Comparison of ENCODE assay signal across 8 mouse cellular contexts in the genomic region with DNA sequence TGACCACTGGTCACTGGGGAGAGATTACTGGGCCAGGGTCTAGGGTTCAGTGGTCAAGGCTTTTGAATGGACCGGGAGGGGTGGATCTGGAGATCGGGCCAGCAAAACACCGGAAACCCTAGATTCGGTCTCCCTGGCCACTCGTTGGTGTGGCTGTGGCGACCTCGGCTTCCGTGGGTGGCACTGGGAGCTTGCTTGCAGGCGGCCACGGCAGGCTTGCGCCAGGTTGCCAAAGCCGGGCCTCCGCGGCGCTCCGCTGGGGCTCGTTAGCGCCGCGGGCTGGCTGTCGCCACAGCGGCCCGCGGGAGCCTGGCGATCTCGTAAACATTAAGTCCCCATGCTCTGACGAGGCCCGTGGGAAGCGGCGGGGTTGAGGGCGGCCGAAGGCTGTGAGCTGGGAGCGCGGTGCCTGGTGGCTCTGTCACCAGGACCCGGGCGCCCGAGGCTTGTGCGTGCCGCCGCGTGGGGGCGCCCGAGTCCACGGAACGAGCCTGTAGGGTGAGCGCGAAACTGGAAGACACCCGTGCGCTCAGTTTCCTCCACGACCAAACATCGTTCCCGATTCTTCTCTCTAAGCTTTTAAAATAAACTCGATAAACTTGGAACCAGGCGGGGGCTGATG. TPM values are rescaled to one million over a fixed set of nuclear protein-coding genes. Genes with fewer than 3 reads are reported as not detected.
DNase-seq lines count a peak whose midpoint lies in the region; ATAC-seq and TF ChIP-seq lines count a peak whose summit lies in the region.

No protein-coding gene starts in this region.

- peaks cover 8% of the 10 kb centered on the region; the same call in 1 of the 2 replicates for H3K4me1 ChIP-seq in hindbrain, embryonic 10.5 days (replicated peaks)
- H3K4me1 ChIP-seq in lung, embryonic 15.5 days: 0 out of 2 replicates have a peak, but pooled peaks cover 7% of the 10 kb centered on the region
- H3K4me1 ChIP-seq in thymus, adult 2 months (replicated peaks; ENCODE audit: control insufficient read depth, insufficient read depth, low read length): peaks cover 4% of the 10 kb centered on the region

- no peaks in the 10 kb centered on the region for H3K9me3 ChIP-seq in hindbrain, embryonic 10.5 days
- no peaks in the 10 kb centered on the region for H3K9me3 ChIP-seq in lung, embryonic 15.5 days

- peak; percentile 97 for ATAC-seq in frontal cortex, adult (ENCODE audit: low TSS enrichment)
- peak; percentile 91 for ATAC-seq in lung, embryonic 15.5 days (ENCODE audit: borderline replicate concordance, extremely low read depth, low FRiP score, low TSS enrichment)

- H3K4me3 ChIP-seq in hindbrain, embryonic 10.5 days: peak overlapping the region; percentile 65
- H3K4me3 ChIP-seq in lung, embryonic 15.5 days: peak overlapping the region; percentile 47
- peak overlapping the region; percentile 42 for H3K4me3 ChIP-seq in thymus, adult 2 months (ENCODE audit: control insufficient read depth, insufficient read depth, low read length)

- H3K4me2 ChIP-seq in lung, embryonic 15.5 days: peak overlapping the region; percentile 95

- peak; percentile 98 for TF ChIP-seq CTCF in thymus, adult 2 months (IDR thresholded peaks at IDR 0.05; ENCODE audit: borderline replicate concordance, control insufficient read depth, extremely low read depth, insufficient read depth, low read length, poor library complexity)

- H3K27ac ChIP-seq in hindbrain, embryonic 10.5 days: peak overlapping the region; percentile 80
- H3K27ac ChIP-seq in lung, embryonic 15.5 days: no peak overlapping the region
- no peak overlapping the region for H3K27ac ChIP-seq in thymus, adult 2 months (ENCODE audit: control insufficient read depth, insufficient read depth, low read length)

- peaks cover 49% of the 10 kb centered on the region for H3K27me3 ChIP-seq in hindbrain, embryonic 10.5 days (ENCODE audit: insufficient read depth, poor library complexity, severe bottlenecking)
- peaks cover 19% of the 10 kb centered on the region; the same call in 1 of the 2 replicates for H3K27me3 ChIP-seq in lung, embryonic 15.5 days
- no peaks in the 10 kb centered on the region for H3K27me3 ChIP-seq in thymus, adult 2 months (ENCODE audit: control insufficient read depth, insufficient read depth, low read length)

- under 1% methylated on average over 54 of the region's 54 CpGs for WGBS in hindbrain, embryonic 10.5 days
- under 1% methylated on average over 54 of the region's 54 CpGs for WGBS in lung, embryonic 15.5 days
- 2% methylated on average over 54 of the region's 54 CpGs for WGBS in thymus, adult 2 months

- no peak for TF ChIP-seq POLR2A in thymus, adult 2 months (IDR thresholded peaks at IDR 0.05; ENCODE audit: control insufficient read depth, extremely low read depth, insufficient read depth, low read length, poor library complexity)

- H3K9ac ChIP-seq in lung, embryonic 15.5 days: peak overlapping the region; percentile 63

- DNase-seq in Muller cell, postnatal 12 days (ENCODE audit: inconsistent ontology term): peak; percentile 89
- DNase-seq in cerebellum, adult 9-10 months: peak; percentile 81
- DNase-seq in hindbrain, embryonic 10.5 days (ENCODE audit: low spot score): peak; percentile 89
- DNase-seq in layer of hippocampus, adult 9-10 months (ENCODE audit: low spot score): peak; percentile 68
- DNase-seq in ovary, adult 18-20 months (ENCODE audit: low spot score): peak; percentile 74
- peak; percentile 89 for DNase-seq in thymus, adult 2 months

- no peaks in the 10 kb centered on the region for H3K36me3 ChIP-seq in hindbrain, embryonic 10.5 days
- no peaks in the 10 kb centered on the region for H3K36me3 ChIP-seq in lung, embryonic 15.5 days
- H3K36me3 ChIP-seq in thymus, adult 2 months (ENCODE audit: control insufficient read depth, insufficient read depth, low read length): no peaks in the 10 kb centered on the region

RNA-seq across cellular contexts. Expression of a gene that starts 13.6 kb away (rescaled TPM):
- polyA plus RNA-seq in hindbrain, embryonic 10.5 days (2016; fragmentation: Nextera tagmentation; extraction: Ambion mirVana): 0.11 and 0.29 TPM in 2 replicates
- not detected in 2 replicates for polyA plus RNA-seq in lung, embryonic 15.5 days (2015; fragmentation: Nextera tagmentation; extraction: Ambion mirVana)
- not detected in 2 replicates for polyA plus RNA-seq in thymus, adult 2 months (2012; rRNA removed)

RNA-seq across cellular contexts. Expression of a gene that starts 21.6 kb away (rescaled TPM):
- polyA plus RNA-seq in hindbrain, embryonic 10.5 days (2016; fragmentation: Nextera tagmentation; extraction: Ambion mirVana): not detected in 2 replicates
- polyA plus RNA-seq in lung, embryonic 15.5 days (2015; fragmentation: Nextera tagmentation; extraction: Ambion mirVana): not detected in 2 replicates
- not detected in 2 replicates for polyA plus RNA-seq in thymus, adult 2 months (2012; rRNA removed)

RNA-seq across cellular contexts. Expression of a gene that starts 24.8 kb away (rescaled TPM):
- 0.06 and 0.10 TPM in 2 replicates for polyA plus RNA-seq in hindbrain, embryonic 10.5 days (2016; fragmentation: Nextera tagmentation; extraction: Ambion mirVana)
- polyA plus RNA-seq in lung, embryonic 15.5 days (2015; fragmentation: Nextera tagmentation; extraction: Ambion mirVana): 0.08 and 0.09 TPM in 2 replicates
- not detected in 2 replicates for polyA plus RNA-seq in thymus, adult 2 months (2012; rRNA removed)

RNA-seq across cellular contexts. Expression of a gene that starts 27.8 kb away (rescaled TPM):
- not detected in 2 replicates for polyA plus RNA-seq in hindbrain, embryonic 10.5 days (2016; fragmentation: Nextera tagmentation; extraction: Ambion mirVana)
- not detected in 2 replicates for polyA plus RNA-seq in lung, embryonic 15.5 days (2015; fragmentation: Nextera tagmentation; extraction: Ambion mirVana)
- not detected in 2 replicates for polyA plus RNA-seq in thymus, adult 2 months (2012; rRNA removed)

RNA-seq across cellular contexts. Expression of a gene that starts 31.4 kb away (rescaled TPM):
- polyA plus RNA-seq in hindbrain, embryonic 10.5 days (2016; fragmentation: Nextera tagmentation; extraction: Ambion mirVana): 0.40 and 0.67 TPM in 2 replicates
- 0.17 and 0.31 TPM in 2 replicates for polyA plus RNA-seq in lung, embryonic 15.5 days (2015; fragmentation: Nextera tagmentation; extraction: Ambion mirVana)
- not detected in 2 replicates for polyA plus RNA-seq in thymus, adult 2 months (2012; rRNA removed)
